Comparison of ENCODE assay signal across 9 mouse cellular contexts in genomic region chr2:70620225-70620624, GRCm38 (mm10). TPM values are rescaled to one million over a fixed set of nuclear protein-coding genes. Genes with fewer than 3 reads are reported as not detected.
DNase-seq lines count a peak whose midpoint lies in the region; ATAC-seq lines count a peak whose summit lies in the region.
"Had no signal": no experiment of that assay in that cellular context is flagged by ENCODE, and none has a peak within 500 bp of the region (broad histone marks: within the 10 kb centered on the region; RNA-seq: fewer than 3 reads in every experiment).

No protein-coding gene starts in this region.

- WGBS in hindbrain, embryonic 14.5 days: 16% methylated on average over 6 of the region's 6 CpGs
- WGBS in hindbrain, embryonic 12.5 days: 14% methylated on average over 6 of the region's 6 CpGs

- ATAC-seq in hindbrain, embryonic 14.5 days (ENCODE audit: low FRiP score): no peak
- no peak for ATAC-seq in hindbrain, embryonic 12.5 days (ENCODE audit: low FRiP score)

- no peak overlapping the region for H3K9ac ChIP-seq in hindbrain, embryonic 14.5 days
- H3K9ac ChIP-seq in hindbrain, embryonic 12.5 days: no peak overlapping the region

- no peaks in the 10 kb centered on the region for H3K27me3 ChIP-seq in hindbrain, embryonic 14.5 days (ENCODE audit: control insufficient read depth, insufficient read depth, low read length)
- no peaks in the 10 kb centered on the region for H3K27me3 ChIP-seq in hindbrain, embryonic 12.5 days

- no peak overlapping the region for H3K27ac ChIP-seq in hindbrain, embryonic 14.5 days
- H3K27ac ChIP-seq in hindbrain, embryonic 12.5 days: no peak overlapping the region

- no peak overlapping the region for H3K4me3 ChIP-seq in hindbrain, embryonic 14.5 days (replicated peaks; ENCODE audit: low read length)
- H3K4me3 ChIP-seq in hindbrain, embryonic 12.5 days: no peak overlapping the region
- H3K4me3 ChIP-seq: erythroblast, embryonic 14.5 days had no signal

- H3K4me2 ChIP-seq in hindbrain, embryonic 14.5 days (replicated peaks): no peak overlapping the region
- H3K4me2 ChIP-seq in hindbrain, embryonic 12.5 days (replicated peaks): no peak overlapping the region

- peak; percentile 67 for DNase-seq in hindbrain, embryonic 14.5 days (ENCODE audit: low spot score)
- DNase-seq in NIH3T3 (ENCODE audit: low read depth): peak; percentile 58
- DNase-seq in cerebellum, postnatal 4 days (ENCODE audit: low spot score in 2 of 2): peak; percentile 37 to 63
- DNase-seq in layer of hippocampus, adult 11-12 months (ENCODE audit: low spot score): peak; percentile 73
- peak; percentile 67 for DNase-seq in lung, postnatal 14 days
- DNase-seq in spleen, postnatal 14 days (ENCODE audit: low spot score in 2 of 2): peak; percentile 32 to 69
- no peak for DNase-seq in yolk sac, embryonic 10.5 days (ENCODE audit: low spot score)

- H3K36me3 ChIP-seq in hindbrain, embryonic 14.5 days (replicated peaks; ENCODE audit: control insufficient read depth, insufficient read depth): no peaks in the 10 kb centered on the region
- no peaks in the 10 kb centered on the region for H3K36me3 ChIP-seq in hindbrain, embryonic 12.5 days

- no peaks in the 10 kb centered on the region for H3K9me3 ChIP-seq in hindbrain, embryonic 14.5 days (ENCODE audit: control insufficient read depth, low read length)
- no peaks in the 10 kb centered on the region for H3K9me3 ChIP-seq in hindbrain, embryonic 12.5 days (replicated peaks)

- no peaks in the 10 kb centered on the region for H3K4me1 ChIP-seq in hindbrain, embryonic 14.5 days (replicated peaks; ENCODE audit: control insufficient read depth, insufficient read depth, low read length)
- no peaks in the 10 kb centered on the region for H3K4me1 ChIP-seq in hindbrain, embryonic 12.5 days

RNA-seq across cellular contexts. Expression of gene Gorasp2, which starts 41.2 kb away (rescaled TPM):
- polyA plus RNA-seq in hindbrain, embryonic 14.5 days (2014; fragmentation: Nextera tagmentation; extraction: Ambion mirVana): 137 and 146 TPM in 2 replicates
- 132 and 143 TPM in 2 replicates for polyA plus RNA-seq in hindbrain, embryonic 12.5 days (2016; fragmentation: Nextera tagmentation; extraction: Ambion mirVana)

RNA-seq across cellular contexts. Expression of gene Gm26558, which starts 41.7 kb away (rescaled TPM):
- polyA plus RNA-seq in hindbrain, embryonic 14.5 days (2014; fragmentation: Nextera tagmentation; extraction: Ambion mirVana): 4.6 and 5.0 TPM in 2 replicates
- 4.4 and 5.0 TPM in 2 replicates for polyA plus RNA-seq in hindbrain, embryonic 12.5 days (2016; fragmentation: Nextera tagmentation; extraction: Ambion mirVana)
- polyA plus RNA-seq: erythroblast, embryonic 14.5 days had no signal
